Mouse (Mus musculus) E14TG2a.4 (cell line): ENCODE measurements at regions not wholly inside any gene's neighbourhood (a gene's known extent, or its start where the extent isn't known, plus 50 kb on each side); places are given as distances from the start of the nearest gene placed in this dataset.

Experiments
- CTCF ChIP-seq: conservative IDR thresholded peaks from 2 replicates; pipeline ENCODE4 v1.5.1; 2014; ENCODE audit warnings: low read length
- NANOG ChIP-seq: IDR thresholded peaks from 2 replicates; pipeline ENCODE4 v1.6.1; 2014; ENCODE audit warnings: borderline replicate concordance, low read length, mixed read lengths
- POU5F1 ChIP-seq: IDR thresholded peaks from 2 replicates; pipeline ENCODE4 v1.6.1; 2014; ENCODE audit warnings: low read length, borderline replicate concordance

DNA sequence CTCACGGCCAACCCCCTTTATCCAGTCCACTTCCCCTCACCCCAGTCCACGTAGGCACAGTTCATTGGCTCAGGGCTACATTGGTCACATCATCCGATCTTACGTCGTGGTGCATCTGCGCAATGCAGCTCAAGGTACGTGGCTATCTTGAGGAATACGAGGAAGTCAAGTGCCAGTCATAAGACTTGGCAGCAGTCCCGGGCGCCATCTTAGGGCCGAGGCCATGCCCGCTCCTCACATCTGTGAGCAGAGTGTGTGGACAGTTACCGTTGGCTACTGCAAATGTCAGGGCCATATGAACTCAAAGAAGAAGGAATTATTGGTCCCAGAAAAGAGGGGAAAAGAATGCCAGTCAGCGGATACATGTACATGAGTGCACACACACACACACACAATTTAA is 228.8 kb downstream of the Ppp4r2 start:
- TF ChIP-seq CTCF (no peak), NANOG (no peak), POU5F1 (no peak)
